Mouse (Mus musculus) CH12.LX (cell line): ENCODE measurements around the gene Myo19. TPM values are rescaled to one million over a fixed set of nuclear protein-coding genes. Genes with fewer than 3 reads are reported as not detected.

Experiments
- DNase-seq: peaks from one replicate; pipeline ENCODE4 v3.0.0-alpha.2; 2013; ENCODE audit errors: extremely low read depth
- H3K27ac ChIP-seq: 2 replicates; pipeline ENCODE4 v1.5.1; 2012; ENCODE audit warnings: low read depth, mild to moderate bottlenecking, control low read depth, moderate library complexity; ENCODE audit not compliant: insufficient read depth
- H3K27me3 ChIP-seq: replicated peaks from 2 replicates; pipeline ENCODE3; 2012; ENCODE audit warnings: inconsistent platforms
- H3K36me3 ChIP-seq, 2 experiments: replicated peaks in 1 of 2; 2 replicates each; pipeline versions ENCODE3 to v1.6.1; 2012; ENCODE audit warnings: inconsistent platforms in 1 of 2, low read length in 1 of 2, mild to moderate bottlenecking in 1 of 2, mixed read lengths in 1 of 2, moderate library complexity in 1 of 2; ENCODE audit not compliant: control insufficient read depth in 1 of 2, insufficient read depth in 1 of 2
- H3K4me1 ChIP-seq, 2 experiments: 2 replicates each; pipeline ENCODE4 v1.6.1; 2012; ENCODE audit warnings: inconsistent platforms in 1 of 2, moderate library complexity in 1 of 2; ENCODE audit not compliant: insufficient read depth in 2 of 2, control insufficient read depth in 1 of 2
- H3K4me2 ChIP-seq: 2 replicates; pipeline ENCODE4 v1.6.1; 2012; ENCODE audit warnings: low read depth, mild to moderate bottlenecking, control low read depth; ENCODE audit not compliant: poor library complexity, insufficient read depth, severe bottlenecking
- H3K4me3 ChIP-seq, 3 experiments: fragments of 150-350 bp in 1 of 3; sonication (generic) in 1 of 3; replicated peaks in 1 of 3; 2 replicates each; pipeline versions ENCODE3 to v1.5.1; 2011 to 2012; ENCODE audit warnings: low read depth in 2 of 3, low read length in 2 of 3, mild to moderate bottlenecking in 2 of 3, moderate library complexity in 2 of 3, control low read depth in 1 of 3, improper control_type of control experiment in 1 of 3, inconsistent platforms in 1 of 3, mixed read lengths in 1 of 3; ENCODE audit not compliant: poor library complexity in 1 of 3
- H3K79me2 ChIP-seq: replicated peaks from 2 replicates; pipeline ENCODE4 v1.6.1; 2012; ENCODE audit warnings: mild to moderate bottlenecking, moderate library complexity; ENCODE audit not compliant: control insufficient read depth, poor library complexity, insufficient read depth, severe bottlenecking; ENCODE audit errors: extremely low read depth
- H3K9ac ChIP-seq: 2 replicates; pipeline ENCODE4 v1.6.1; 2012; ENCODE audit warnings: low read depth, mild to moderate bottlenecking, control low read depth, moderate library complexity; ENCODE audit not compliant: insufficient read depth
- H3K9me3 ChIP-seq: replicated peaks from 2 replicates; pipeline ENCODE3; 2012; ENCODE audit warnings: low read length, inconsistent platforms, mixed read lengths
- BHLHE40 ChIP-seq: IDR thresholded peaks from 2 replicates; pipeline ENCODE4 v1.6.1; 2011; ENCODE audit warnings: mild to moderate bottlenecking, low read depth, low read length, improper control_type of control experiment
- CHD1 ChIP-seq: IDR thresholded peaks from 2 replicates; pipeline ENCODE4 v1.6.1; 2012; ENCODE audit warnings: low read depth, low read length, improper control_type of control experiment, inconsistent platforms
- CHD2 ChIP-seq: IDR thresholded peaks from 2 replicates; pipeline ENCODE4 v1.6.1; 2011; ENCODE audit warnings: low read length, improper control_type of control experiment
- CTCF ChIP-seq, 2 experiments: IDR thresholded peaks in 1 of 2; conservative IDR thresholded peaks in 1 of 2; 2 replicates each; pipeline ENCODE4 v1.5.1; 2011 to 2012; ENCODE audit warnings: low read depth in 2 of 2, low read length in 2 of 2, improper control_type of control experiment in 1 of 2, inconsistent platforms in 1 of 2, mild to moderate bottlenecking in 1 of 2, moderate library complexity in 1 of 2
- E2F4 ChIP-seq: IDR thresholded peaks from 2 replicates; pipeline ENCODE4 v1.6.1; 2011; ENCODE audit warnings: low read depth, low read length, improper control_type of control experiment; ENCODE audit not compliant: insufficient replicate concordance
- EP300 ChIP-seq: IDR thresholded peaks from 2 replicates; pipeline ENCODE4 v1.6.1; 2011; ENCODE audit warnings: low read length, improper control_type of control experiment
- ETS1 ChIP-seq: conservative IDR thresholded peaks from 2 replicates; pipeline ENCODE4 v1.6.1; 2012; ENCODE audit warnings: low read depth, mild to moderate bottlenecking, inconsistent platforms, low read length, improper control_type of control experiment, moderate library complexity
- GABPA ChIP-seq: IDR thresholded peaks from 2 replicates; pipeline ENCODE4 v1.6.1; 2012; ENCODE audit warnings: low read depth, low read length, improper control_type of control experiment, inconsistent platforms; ENCODE audit not compliant: insufficient replicate concordance
- JUN ChIP-seq: IDR thresholded peaks from 2 replicates; pipeline ENCODE4 v1.6.1; 2011; ENCODE audit warnings: low read depth, mild to moderate bottlenecking, low read length, improper control_type of control experiment, moderate library complexity; ENCODE audit not compliant: insufficient read depth
- JUND ChIP-seq: conservative IDR thresholded peaks from 2 replicates; pipeline ENCODE4 v1.6.1; 2011; ENCODE audit warnings: low read depth, low read length, improper control_type of control experiment
- MAFK ChIP-seq: IDR thresholded peaks from 2 replicates; pipeline ENCODE4 v1.6.1; 2011; ENCODE audit warnings: low read length, improper control_type of control experiment; ENCODE audit not compliant: insufficient replicate concordance
- MXI1 ChIP-seq: IDR thresholded peaks from 2 replicates; pipeline ENCODE4 v1.6.1; 2011; ENCODE audit warnings: mild to moderate bottlenecking, low read depth, low read length, improper control_type of control experiment
- PAX5 ChIP-seq: IDR thresholded peaks from 2 replicates; pipeline ENCODE4 v1.6.1; 2012; ENCODE audit warnings: low read length, inconsistent platforms, mixed read lengths
- POLR2A ChIP-seq: IDR thresholded peaks from 2 replicates; pipeline ENCODE4 v1.6.1; 2011; ENCODE audit warnings: low read depth, mild to moderate bottlenecking, improper control_type of control experiment, low read length
- POLR2AphosphoS2 ChIP-seq: IDR thresholded peaks from 2 replicates; pipeline ENCODE4 v1.6.1; 2011; ENCODE audit warnings: low read depth, low read length, improper control_type of control experiment
- RAD21 ChIP-seq: IDR thresholded peaks from 2 replicates; pipeline ENCODE4 v1.6.1; 2011; ENCODE audit warnings: low read depth, mild to moderate bottlenecking, low read length, improper control_type of control experiment, moderate library complexity
- SIN3A ChIP-seq: IDR thresholded peaks from 2 replicates; pipeline ENCODE4 v1.6.1; 2012; ENCODE audit warnings: low read length, improper control_type of control experiment, inconsistent platforms
- TBP ChIP-seq: conservative IDR thresholded peaks from 2 replicates; pipeline ENCODE4 v1.6.1; 2011; ENCODE audit warnings: low read depth, low read length, improper control_type of control experiment
- UBTF ChIP-seq: IDR thresholded peaks from 2 replicates; pipeline ENCODE4 v1.6.1; 2012; ENCODE audit warnings: low read depth, mild to moderate bottlenecking, inconsistent platforms, low read length, improper control_type of control experiment, moderate library complexity
- USF1 ChIP-seq: IDR thresholded peaks from 2 replicates; pipeline ENCODE4 v1.6.1; 2014; ENCODE audit warnings: low read depth, mild to moderate bottlenecking, inconsistent platforms, low read length, improper control_type of control experiment
- ZC3H11A ChIP-seq: IDR thresholded peaks from 2 replicates; pipeline ENCODE4 v1.6.1; 2012; ENCODE audit warnings: low read depth, mild to moderate bottlenecking, inconsistent platforms, low read length, improper control_type of control experiment
- ZMIZ1 ChIP-seq: IDR thresholded peaks from 2 replicates; pipeline ENCODE4 v1.6.1; 2012; ENCODE audit warnings: low read depth, mild to moderate bottlenecking, inconsistent platforms, low read length, improper control_type of control experiment
- dilution Hi-C: fragments of 300-500 bp; cut with MboI; formaldehyde crosslinking; loops from 2 replicates; pipeline ENCODE4 v1.14.3; 2020; ENCODE audit warnings: low sequenced_read_pairs; ENCODE audit not compliant: extremely low pct_unique_long_range_greater_than_20kb, extremely low pct_ligation_motif_present
- in situ Hi-C: fragments of 300-500 bp; cut with MboI; formaldehyde crosslinking; loops from 3 replicates; pipeline ENCODE4 v1.14.3; 2019; ENCODE audit warnings: low sequenced_read_pairs, low pct_ligation_motif_present, low pct_unique_long_range_greater_than_20kb, mixed read lengths
- polyA plus RNA-seq: library from polyadenylated mRNA; unstranded; fragments of >175 nt; gene quantifications from 2 replicates; pipeline ENCODE4 v1.2.1, GENCODE M21; 2012; ENCODE audit warnings: low read depth; ENCODE audit not compliant: insufficient read length
- total RNA-seq, 2 experiments: library from RNA; depleted of rRNA; stranded (reverse); fragments of 300-350 nt in 1 of 2; fragments of >200 nt in 1 of 2; gene quantifications; 2 replicates each; pipeline ENCODE4 v1.2.3; 2012 to 2014

Gene Myo19
- total and polyA plus RNA-seq, 3 experiments: 8.0 to 27.1 (median 9.1) TPM

DNA sequence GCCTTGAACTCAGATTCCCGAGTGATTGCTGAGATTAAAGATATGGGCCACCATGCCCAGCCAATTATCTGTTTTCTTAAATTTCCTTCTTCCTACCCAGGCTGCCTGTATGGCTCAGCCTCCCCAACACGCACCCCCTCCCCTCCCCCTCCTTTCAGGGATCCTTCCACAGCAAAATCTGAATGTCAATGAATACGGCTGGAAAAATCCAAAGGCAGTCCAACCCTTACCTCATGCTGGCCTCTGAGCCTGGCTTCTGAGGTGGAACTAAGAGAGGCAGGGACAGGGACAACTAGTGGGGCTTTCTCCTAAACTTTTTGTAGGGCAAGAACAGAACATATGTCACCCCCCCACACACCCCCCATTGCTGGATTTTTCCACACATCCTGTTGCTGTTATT, 68.2 kb downstream of the Myo19 start:
- H3K9ac ChIP-seq: no peak overlapping the region
- peaks cover 7% of the 10 kb centered on the region for H3K9me3 ChIP-seq
- no peak overlapping the region for H3K4me2 ChIP-seq
- DNase-seq: no peak
- H3K4me1 ChIP-seq: 0 out of 4 replicates have a peak, but pooled peaks cover 0 to 2% of the 10 kb centered on the region in 2 experiments
- peaks cover 77% of the 10 kb centered on the region for H3K27me3 ChIP-seq
- in situ Hi-C loops: no loop called here
- no peak overlapping the region for H3K27ac ChIP-seq
- TF ChIP-seq UBTF (no peak), POLR2AphosphoS2 (no peak), TBP (no peak), MAFK (no peak), BHLHE40 (no peak), ZMIZ1 (no peak)
- TF ChIP-seq, all 38 proteins: peak for 0
- dilution Hi-C loops: no loop called here
- Histone ChIP-seq H3K36me3 (no peaks in the 10 kb centered on the region), H3K79me2 (no peaks in the 10 kb centered on the region), H3K4me3 (no peak overlapping the region)

DNA sequence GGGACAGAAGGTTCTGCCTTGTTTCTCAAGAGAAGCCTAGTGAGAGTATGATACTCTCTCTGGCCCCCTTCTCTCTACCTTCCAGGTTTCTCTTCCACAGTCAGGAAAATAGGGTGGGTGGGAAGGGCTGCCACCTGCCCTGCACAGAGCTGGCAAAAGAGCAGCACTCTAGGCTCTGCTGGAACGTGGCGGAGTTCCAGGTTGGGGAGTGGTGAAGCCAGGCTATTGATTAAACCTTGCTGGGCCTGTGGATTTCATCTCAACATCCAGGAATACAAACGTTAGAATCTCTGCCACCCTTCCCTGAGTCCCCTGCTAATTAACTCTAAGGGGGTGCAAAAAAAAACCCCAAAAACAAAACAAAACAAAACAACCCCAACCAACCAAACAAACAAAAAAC, 68.6 kb downstream of the Myo19 start:
- dilution Hi-C loops (no loop called here), in situ Hi-C loops (no loop called here)
- Histone ChIP-seq H3K36me3 (no peaks in the 10 kb centered on the region), H3K4me3 (no peak overlapping the region), H3K9ac (no peak overlapping the region), H3K4me1 (peaks cover 0 to 2% of the 10 kb centered on the region in 2 experiments; a peak in 1 of 4 replicates), H3K4me2 (no peak overlapping the region), H3K27me3 (peaks cover 77% of the 10 kb centered on the region), H3K9me3 (peaks cover 7% of the 10 kb centered on the region), H3K79me2 (no peaks in the 10 kb centered on the region), H3K27ac (no peak overlapping the region)
- TF ChIP-seq ZC3H11A (no peak), TBP (no peak), POLR2AphosphoS2 (no peak), GABPA (no peak), USF1 (no peak), UBTF (no peak), MAFK (no peak), POLR2A (no peak), CTCF (conservative IDR thresholded peaks at IDR 0.05 in 1 of 2, IDR thresholded peaks at IDR 0.05 in 1 of 2; ENCODE audit: low read depth in 2 of 2, low read length in 2 of 2) (no peak), SIN3A (no peak), PAX5 (no peak), EP300 (no peak), MXI1 (no peak), JUND (no peak), RAD21 (no peak), CHD1 (no peak), CHD2 (no peak), JUN (no peak), E2F4 (no peak), ETS1 (no peak)
- no peak for DNase-seq
